Mouse (Mus musculus): ENCODE results near the gene Lama1. TPM values are rescaled to one million over a fixed set of nuclear protein-coding genes. Genes with fewer than 3 reads are reported as not detected.
"Not testable (repeated sequence)": the region's sequence is repeated elsewhere in the genome, so short reads cannot be mapped to it uniquely, and the experiment has no call there.

The Lama1 gene
- total RNA-seq, 2 experiments from 2014 or later: not detected

DNA sequence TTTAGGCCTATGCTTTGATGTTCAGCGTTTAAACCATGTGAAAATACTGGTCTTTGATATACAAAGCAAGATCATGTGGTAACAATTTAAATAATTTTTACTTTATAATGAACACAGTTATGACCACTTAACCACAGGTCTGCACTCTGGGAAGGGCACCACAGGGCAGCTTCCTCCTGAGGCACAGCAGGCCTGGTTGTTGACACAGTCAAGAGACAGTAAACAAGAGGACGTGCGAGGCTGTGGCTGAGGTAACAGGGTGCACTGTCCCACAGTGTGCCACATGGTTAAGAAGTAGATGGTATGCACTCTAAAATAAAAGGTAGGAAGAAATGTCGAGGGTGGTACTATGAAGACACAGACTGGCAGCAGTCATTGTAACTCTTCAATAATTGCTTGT lies 14.3 kb downstream of the Lama1 start:
- no peak for ATAC-seq (replicated peaks; ENCODE audit: low FRiP score, poor library complexity, severe bottlenecking)

GRCm38 (mm10) chr17:67712929-67713328 lies 15.9 kb downstream of the Lama1 start:
- no peak for ATAC-seq (replicated peaks; ENCODE audit: low FRiP score, poor library complexity, severe bottlenecking)

DNA sequence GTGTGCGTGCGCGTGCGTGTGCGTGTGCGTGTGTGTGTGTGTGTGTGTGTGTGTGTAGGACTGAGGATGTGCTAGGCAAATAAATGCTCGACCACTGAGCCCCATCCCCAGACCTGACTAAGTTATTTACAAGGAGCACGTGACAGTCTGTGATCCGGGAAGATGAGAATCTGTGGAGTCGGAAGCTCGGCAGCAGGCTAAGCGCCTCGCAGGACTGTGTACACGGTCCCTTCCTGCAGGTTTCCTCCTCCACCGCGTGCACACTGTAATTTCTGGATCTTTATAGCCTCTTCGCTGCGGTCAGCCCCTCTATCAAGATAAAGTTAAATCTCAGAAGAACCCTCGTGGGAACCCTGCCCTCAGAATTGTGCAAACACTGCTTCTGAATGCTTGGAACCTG lies 18.4 kb downstream of the Lama1 start:
- ATAC-seq (replicated peaks; ENCODE audit: low FRiP score, poor library complexity, severe bottlenecking): no peak

GRCm38 (mm10) chr17:67722055-67722454 lies 25.0 kb downstream of the Lama1 start:
- no peak for ATAC-seq (replicated peaks; ENCODE audit: low FRiP score, poor library complexity, severe bottlenecking)

GRCm38 (mm10) chr17:67722578-67722977 lies 25.5 kb downstream of the Lama1 start:
- no peak for ATAC-seq (replicated peaks; ENCODE audit: low FRiP score, poor library complexity, severe bottlenecking)

- no peak for ATAC-seq (replicated peaks; ENCODE audit: low FRiP score, poor library complexity, severe bottlenecking)
These were observed 26.4 kb downstream of the Lama1 start for GRCm38 (mm10) chr17:67723175-67724067.

DNA sequence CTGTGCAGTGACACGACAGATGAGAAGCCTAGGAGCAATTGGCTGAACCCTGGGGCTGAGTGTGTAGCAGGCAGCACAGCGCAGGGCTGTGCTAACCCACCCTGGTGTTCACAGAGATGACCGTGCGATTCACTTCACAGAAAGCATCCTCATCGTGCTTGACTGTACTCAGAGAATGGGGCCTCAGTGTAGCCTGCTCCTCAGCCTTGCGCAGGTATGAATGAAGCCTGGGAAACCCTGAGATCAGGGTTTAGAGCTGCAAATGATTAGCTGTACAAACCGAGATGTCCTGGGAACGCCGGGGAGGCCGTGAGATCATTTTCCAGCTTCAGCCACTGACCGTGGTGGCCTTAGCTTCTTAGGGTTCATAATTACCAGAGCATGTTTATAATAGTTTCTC lies 29.5 kb downstream of the Lama1 start:
- no peak for ATAC-seq (replicated peaks; ENCODE audit: low FRiP score, poor library complexity, severe bottlenecking)

GRCm38 (mm10) chr17:67728751-67729150 lies 31.7 kb downstream of the Lama1 start:
- ATAC-seq (replicated peaks; ENCODE audit: low FRiP score, poor library complexity, severe bottlenecking): no peak

DNA sequence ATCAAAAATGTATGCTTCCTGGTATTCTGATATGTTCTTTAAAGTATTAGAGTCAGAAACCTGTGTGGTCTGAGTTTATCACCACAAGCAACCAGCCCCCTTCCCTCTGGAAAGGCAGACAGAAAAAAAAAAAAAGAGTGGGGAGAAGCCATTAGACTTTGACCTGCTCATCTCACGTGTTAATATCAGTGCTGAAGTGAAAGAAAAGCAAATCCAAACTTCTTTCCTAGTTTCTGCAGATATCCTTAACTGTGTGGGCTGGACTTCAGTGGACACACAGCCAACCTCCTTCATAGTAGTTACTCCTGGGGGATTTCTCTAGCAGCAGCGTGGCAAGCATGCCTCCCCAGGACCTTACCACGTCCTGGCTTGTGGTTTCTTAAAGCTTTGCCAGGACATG lies 34.0 kb downstream of the Lama1 start:
- no peak for ATAC-seq (replicated peaks; ENCODE audit: low FRiP score, poor library complexity, severe bottlenecking)

DNA sequence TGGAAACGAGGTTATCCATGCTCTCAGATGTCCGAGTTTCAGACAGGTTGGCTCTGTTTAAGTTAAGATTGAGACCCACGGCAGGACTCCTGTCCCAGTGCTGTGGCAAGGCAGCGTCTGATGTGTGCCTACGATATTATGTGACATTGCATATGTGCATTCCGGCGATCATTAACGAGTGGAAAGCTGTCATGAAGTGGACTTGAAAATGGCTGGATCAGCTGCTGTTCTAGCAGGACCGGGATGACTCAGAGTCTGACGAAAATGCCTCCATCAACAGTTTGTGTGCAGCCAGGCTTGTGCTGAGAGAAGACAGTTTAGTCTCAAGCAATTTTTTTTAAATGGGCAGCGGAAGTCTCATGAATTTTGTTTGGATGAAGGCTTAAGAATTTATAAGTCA lies 34.9 kb downstream of the Lama1 start:
- no peak for ATAC-seq (replicated peaks; ENCODE audit: low FRiP score, poor library complexity, severe bottlenecking)

DNA sequence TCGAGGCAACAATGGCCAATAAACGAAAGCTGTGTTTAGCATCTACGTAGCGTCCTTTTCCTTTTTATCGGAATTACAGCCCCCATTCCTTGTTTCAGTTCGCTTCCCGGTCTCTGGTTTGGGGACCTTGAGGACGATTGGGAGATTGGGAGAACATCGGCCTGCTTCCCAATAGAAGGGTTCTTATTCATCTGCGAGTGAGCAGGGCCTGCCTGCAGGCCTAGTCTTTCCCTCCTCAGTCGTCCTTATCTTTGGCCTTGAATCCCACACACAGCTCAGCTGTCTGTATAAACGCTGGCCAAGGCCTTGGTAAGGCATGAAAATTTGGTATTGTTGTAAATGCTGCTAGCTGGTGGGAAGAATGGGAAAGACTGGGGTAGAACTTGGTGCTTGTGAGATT lies 36.5 kb downstream of the Lama1 start:
- ATAC-seq (replicated peaks; ENCODE audit: low FRiP score, poor library complexity, severe bottlenecking): no peak

DNA sequence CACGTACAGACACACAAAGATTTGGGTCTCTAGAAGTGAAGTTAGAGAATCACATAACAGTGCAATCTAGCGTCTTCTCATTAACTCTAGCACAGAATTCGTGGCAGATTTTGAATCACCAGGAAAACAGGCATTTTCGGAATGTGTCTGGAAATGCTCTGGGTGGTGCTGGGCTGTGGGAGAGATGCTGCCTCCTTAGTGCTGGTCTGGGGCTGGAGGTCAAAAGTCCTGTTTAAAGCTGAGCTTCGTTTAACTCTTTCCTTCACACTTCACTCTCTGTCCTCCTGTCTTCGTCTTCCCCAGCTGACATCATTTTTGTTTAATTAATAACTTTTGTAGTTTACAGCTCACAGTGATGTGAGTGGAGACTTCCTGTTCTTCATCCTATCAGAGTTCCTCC lies 38.7 kb downstream of the Lama1 start:
- ATAC-seq (replicated peaks; ENCODE audit: low FRiP score, poor library complexity, severe bottlenecking): no peak

DNA sequence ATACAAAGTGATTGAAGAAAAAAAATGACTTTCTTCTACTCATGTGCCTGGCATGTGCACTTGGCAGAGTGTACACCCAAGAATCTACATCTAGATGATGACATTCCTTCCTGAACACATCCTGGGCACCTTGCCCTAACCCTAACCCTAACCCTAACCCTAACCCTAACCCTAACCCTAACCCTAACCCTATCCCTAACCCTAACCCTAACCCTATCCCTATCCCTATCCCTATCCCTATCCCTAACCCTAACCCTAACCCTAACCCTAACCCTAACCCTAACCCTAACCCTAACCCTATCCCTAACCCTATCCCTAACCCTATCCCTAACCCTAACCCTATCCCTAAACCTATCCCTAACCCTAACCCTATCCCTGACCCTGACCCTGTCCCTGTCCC lies 44.2 kb downstream of the Lama1 start:
- not testable (repeated sequence) for ATAC-seq (replicated peaks; ENCODE audit: low FRiP score, poor library complexity, severe bottlenecking)

GRCm38 (mm10) chr17:67764167-67764871 lies 67.3 kb downstream of the Lama1 start:
- no peak for ATAC-seq (replicated peaks; ENCODE audit: low FRiP score, poor library complexity, severe bottlenecking)

- ATAC-seq (replicated peaks; ENCODE audit: low FRiP score, poor library complexity, severe bottlenecking): no peak
These were observed 76.5 kb downstream of the Lama1 start for GRCm38 (mm10) chr17:67773608-67774007.

GRCm38 (mm10) chr17:67776764-67777163 lies 79.7 kb downstream of the Lama1 start:
- no peak for ATAC-seq (replicated peaks; ENCODE audit: low FRiP score, poor library complexity, severe bottlenecking)

- ATAC-seq (replicated peaks; ENCODE audit: low FRiP score, poor library complexity, severe bottlenecking): no peak
These were observed 82.8 kb downstream of the Lama1 start for GRCm38 (mm10) chr17:67779812-67780211.

DNA sequence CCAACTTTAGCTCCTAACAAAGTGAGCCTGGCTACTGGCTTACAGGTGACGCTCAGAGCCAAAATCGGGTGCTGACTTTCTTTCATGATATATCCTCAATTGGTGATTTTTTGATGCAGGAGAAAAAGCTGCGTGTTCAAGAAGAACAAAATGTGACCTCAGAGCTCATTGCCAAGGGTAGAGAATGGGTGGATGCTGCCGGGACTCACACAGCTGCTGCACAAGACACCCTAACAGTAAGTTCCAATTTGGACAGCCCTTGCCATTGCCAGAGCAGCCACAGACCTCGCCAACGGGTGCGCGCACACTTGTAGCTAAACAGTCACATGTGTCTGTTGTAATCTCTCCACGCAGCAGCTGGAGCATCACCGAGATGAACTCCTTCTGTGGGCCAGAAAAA lies 94.0 kb downstream of the Lama1 start:
- ATAC-seq (replicated peaks; ENCODE audit: low FRiP score, poor library complexity, severe bottlenecking): no peak

DNA sequence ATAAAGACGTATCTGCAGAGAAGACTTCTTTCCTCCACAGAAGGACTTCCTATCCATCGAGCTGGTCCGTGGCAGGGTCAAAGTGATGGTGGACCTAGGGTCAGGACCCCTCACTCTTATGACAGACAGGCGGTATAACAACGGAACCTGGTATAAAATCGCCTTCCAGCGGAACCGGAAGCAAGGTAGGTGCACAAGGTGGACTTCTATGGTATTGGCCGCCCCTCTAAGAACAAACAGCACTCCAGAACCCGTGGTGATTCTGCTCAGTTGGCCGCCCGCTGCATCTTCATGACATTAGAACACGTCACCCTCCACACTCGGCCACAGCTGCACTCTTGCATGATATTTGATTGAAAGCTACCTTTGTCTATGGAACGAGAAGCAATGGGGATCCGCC lies 112.1 kb downstream of the Lama1 start:
- no peak for ATAC-seq (replicated peaks; ENCODE audit: low FRiP score, poor library complexity, severe bottlenecking)

GRCm38 (mm10) chr17:67813666-67814065 lies 116.6 kb downstream of the Lama1 start:
- ATAC-seq (replicated peaks; ENCODE audit: low FRiP score, poor library complexity, severe bottlenecking): no peak

DNA sequence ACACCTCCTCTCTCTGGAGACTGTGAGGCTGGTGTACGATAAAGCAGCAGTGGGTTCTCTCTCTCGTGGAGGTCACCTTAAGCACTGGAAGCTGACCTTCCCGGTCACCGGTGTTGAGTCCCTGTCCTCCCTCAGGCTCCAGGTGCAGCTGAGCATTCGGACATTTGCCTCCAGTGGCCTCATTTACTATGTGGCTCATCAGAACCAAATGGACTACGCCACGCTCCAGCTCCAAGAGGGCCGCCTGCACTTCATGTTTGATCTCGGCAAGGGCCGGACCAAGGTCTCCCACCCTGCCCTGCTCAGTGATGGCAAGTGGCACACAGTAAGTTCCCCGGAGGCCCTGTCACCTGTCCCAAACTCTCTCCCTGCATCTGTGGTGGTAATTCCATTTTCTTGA lies 118.7 kb downstream of the Lama1 start:
- no peak for ATAC-seq (replicated peaks; ENCODE audit: low FRiP score, poor library complexity, severe bottlenecking)
